Mouse (Mus musculus): Measurements from ENCODE around the gene Zfp536.

Zfp536 gene

DNA sequence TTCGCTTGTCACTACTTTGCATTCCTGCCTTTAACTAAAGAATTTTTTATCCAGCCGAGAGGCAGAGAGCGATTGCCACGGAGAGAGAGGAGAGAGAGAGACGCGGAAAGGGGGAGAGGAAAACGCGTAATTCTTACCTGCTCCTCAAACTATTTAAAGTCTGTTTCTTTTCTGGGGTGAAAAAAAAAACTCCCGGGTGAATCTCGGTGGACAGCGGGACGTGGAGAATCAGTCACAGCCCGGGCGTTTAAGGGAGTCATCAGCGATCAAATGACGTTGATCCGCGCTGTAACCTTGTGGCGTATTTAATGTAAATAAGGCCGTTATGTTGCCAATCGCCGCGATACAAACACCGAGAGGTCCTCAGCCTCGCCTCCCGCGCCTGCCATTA is at the start of gene Zfp536:
TSS of gene Zfp536 (minus strand) at position 330 of the 391 bp plus-strand sequence.
- DNase-seq (ENCODE audit: extremely low spot score): no peak

DNA sequence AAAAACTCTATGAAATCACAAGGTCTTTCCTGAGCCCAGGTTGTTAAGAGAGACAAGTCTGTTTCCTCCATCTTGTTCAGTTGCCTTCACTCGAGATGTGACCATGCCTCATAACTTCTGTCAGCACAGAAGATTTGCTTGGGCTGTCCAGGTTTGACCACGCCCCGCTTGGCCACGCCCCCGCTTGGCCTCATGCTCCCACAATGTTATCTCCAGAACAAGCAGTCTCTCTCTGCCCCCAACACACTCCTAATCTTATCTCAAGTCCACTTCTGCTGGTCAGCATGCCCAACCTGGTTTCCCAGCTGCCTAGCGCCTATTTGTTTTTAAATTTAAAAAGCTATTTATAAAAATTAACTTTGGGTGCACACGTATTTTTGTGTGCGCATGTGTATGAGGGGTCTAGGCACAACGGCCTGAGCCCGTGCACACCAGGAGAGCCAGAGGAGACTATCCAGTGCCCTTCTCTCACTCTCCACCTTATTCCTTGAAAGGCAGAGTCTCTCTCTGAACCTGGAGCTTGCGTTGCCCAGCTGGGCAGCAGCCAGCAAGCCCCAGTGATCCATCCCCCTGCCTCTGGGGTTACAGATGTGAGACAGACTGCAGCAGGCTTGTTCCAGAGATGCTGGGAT is 47.3 kb upstream of the Zfp536 start:
- no peak for DNase-seq (ENCODE audit: extremely low spot score)

DNA sequence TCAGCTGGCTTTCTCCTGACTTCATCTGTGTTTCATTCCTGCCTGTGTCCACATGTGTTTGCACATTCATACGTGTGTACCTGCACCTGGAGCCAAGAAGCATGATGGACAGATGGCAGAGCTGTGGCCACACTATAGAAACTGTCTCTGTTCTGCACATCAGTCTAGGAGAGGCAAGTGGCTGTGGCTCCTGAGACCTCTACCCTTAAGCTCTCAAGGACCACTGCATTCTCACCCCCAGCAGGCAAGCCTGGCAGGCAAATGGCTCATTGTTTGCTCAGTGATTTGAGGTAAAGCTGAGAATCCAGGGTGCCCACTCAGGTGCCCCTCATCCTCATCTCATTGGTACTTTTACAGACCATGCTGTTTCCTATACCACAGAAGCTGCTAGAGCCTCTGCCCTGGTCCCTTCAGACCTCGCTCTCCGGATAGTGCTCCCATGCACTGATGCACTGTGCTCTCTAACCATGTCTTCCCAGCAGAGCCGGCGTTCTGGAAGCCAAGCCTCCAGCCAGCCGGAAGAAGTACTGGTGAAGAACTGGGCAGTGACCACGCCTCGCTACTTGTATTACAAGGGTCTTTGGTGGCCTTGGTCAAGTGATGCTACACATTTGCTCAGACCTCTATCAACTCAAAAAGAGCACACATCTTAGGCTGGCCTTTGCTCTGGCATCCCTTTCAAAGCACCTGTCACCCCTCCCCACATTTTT is 45.3 kb upstream of the Zfp536 start:
- DNase-seq (ENCODE audit: extremely low spot score): no peak

DNA sequence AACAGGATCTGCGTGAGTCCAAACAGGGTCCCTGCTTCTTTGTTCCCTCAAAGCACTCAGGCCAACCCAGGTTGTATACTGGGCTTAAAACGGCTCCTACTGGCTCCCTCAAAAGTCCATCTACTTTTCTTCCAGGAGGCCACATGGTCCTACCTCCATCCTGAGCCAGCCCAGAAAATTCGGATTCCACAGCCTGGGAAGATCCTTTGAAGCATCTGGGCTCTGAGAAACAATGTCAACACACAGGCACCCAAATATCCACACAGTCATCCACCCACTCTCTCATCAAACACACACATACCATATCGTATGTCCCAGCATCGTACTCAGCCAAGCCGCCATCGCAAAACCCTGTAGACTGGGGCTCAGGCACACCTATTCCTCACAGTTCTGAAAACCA is 43.5 kb upstream of the Zfp536 start:
- no peak for DNase-seq (ENCODE audit: extremely low spot score)

DNA sequence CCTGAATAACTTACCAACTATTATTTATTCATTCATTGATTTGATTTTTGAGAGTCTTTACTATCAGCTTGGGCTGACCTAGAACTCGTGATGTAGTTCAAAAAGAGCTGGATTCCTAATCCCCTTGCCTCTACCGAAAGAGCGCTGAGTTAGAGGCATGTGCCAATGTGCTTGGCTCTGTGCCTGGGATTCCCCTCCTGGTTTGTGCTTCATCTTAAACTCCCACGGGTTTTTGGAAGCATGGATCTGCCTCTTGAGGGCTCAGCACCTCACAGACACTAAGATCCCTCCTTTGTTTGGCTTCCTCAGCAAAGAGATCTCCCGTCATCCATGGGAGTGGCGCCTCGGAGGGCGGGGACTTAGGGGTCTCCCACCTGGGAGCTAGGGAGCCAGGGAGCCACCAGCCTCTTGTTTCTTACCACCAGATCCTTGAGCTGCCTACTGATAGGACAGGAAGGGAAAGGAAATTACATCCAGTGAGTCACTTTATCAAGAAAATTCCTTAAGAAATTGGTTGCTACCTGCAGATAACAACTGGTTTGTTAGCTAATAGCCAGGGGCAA is 41.5 kb upstream of the Zfp536 start:
- DNase-seq (ENCODE audit: extremely low spot score): no peak

DNA sequence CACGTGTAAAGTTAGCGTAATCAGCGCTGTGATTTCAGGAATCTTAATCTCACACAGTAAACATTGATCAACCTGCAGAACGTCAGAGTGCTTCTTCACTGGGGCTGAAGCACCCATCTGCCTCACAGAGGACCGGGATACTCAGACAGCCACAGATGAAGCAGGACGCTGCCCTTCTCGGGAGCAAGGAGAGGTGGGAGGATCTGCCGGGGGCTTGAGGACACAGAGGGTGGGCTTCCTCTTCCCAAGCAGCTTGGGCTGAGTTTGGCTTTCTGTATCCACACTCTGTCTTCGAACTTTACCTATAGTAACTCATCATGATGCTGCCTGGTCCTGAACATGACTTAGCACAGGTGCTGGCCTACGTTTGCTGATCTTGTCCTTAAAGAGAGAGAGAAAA is 40.2 kb upstream of the Zfp536 start:
- DNase-seq (ENCODE audit: extremely low spot score): no peak

DNA sequence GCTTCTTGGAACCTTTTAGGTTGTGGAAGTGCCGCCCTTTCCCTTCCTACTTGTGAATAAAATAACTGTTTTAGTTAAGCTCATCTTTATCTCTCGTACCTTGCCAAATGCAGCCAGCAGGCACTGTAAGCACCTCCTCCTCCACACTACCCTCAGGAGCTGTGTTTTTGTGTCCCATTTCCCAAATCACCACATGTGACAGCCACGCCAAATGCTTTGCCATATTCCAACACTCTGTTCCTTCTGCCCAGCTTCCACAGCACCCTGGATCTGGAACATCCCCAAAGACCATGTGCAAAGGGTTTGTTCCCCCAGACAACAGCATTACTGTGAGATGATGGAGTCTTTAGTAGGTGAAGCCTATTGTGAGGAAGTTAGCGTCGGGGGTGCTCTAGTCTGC is 36.5 kb upstream of the Zfp536 start:
- DNase-seq (ENCODE audit: extremely low spot score): no peak

DNA sequence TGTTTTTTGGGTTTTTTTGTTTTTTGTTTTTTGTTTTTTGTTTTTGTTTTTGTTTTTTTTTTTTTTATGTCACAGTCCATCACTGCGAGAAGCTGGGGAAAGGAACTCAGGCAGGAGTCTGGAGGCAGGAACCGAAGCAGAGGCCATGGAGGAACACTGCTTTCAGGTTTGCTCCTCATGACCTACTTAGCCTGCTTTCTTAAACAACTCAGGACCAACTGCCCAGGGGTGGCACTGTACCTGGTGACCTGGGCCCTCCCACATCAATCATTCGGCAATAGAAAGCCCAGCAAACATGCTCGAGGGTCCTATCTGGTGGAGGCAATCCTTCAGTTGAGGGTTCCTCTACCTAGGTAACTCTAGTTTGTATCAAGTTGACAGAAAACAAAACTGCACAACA is 35.6 kb upstream of the Zfp536 start:
- no peak for DNase-seq (ENCODE audit: extremely low spot score)

DNA sequence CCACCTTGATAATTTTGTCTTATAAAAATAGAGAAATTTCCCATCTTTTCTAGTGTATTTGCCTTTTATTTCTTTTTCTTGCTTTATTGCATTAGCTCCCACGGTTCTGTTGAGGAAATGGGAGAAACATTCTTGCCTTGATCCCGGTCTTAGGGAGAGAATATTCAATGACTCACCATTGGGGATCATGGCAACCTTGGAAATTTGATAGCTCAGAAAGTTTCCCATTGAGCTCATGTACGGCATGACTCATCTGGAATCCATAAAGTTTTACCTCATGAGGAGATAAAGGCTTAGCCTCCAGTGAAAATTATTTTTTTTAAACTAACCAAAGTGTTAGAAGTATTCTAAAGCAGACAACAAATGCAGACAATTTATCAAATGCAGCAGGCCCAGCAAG is 27.7 kb upstream of the Zfp536 start:
- no peak for DNase-seq (ENCODE audit: extremely low spot score)

DNA sequence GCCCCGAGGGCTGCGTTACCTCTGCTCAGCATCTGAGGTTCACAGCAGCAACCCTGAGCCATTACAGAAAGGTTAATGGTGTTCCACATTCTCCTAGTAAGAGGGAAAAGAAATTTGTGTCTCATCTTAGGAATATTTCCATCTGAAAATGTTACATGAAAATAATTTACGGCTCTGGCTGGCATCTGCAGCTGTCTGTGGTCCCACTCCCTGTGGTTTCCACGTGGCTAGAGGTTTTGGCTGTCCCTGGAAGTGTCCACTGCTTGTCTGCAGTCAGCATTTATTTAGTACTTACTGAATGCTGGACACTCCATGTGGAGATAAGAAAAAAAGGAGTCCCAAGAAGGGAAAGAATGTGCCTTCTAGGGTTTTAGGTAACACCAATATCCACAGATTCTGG is 15.3 kb upstream of the Zfp536 start:
- no peak for DNase-seq (ENCODE audit: extremely low spot score)

DNA sequence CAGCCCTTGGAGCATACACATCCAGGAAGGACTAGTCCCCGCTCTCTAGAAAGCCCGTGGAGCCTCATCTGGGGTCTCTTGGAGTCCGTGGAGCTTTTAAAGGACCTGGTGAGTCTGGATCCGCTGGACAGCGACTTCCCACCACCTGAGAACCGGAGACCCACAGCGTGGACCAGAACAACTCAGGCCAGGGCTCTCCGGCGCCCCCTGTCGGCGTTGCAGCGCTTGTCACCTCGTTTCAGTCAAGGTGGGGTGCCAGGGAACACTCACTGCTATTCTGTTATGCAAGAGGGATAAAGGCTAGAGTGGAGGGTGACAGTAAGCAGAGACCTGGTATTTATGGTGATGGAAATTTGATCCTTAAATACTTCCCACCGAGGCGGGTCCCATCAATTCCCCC is 2.1 kb upstream of the Zfp536 start:
- DNase-seq (ENCODE audit: extremely low spot score): peak; percentile 71

DNA sequence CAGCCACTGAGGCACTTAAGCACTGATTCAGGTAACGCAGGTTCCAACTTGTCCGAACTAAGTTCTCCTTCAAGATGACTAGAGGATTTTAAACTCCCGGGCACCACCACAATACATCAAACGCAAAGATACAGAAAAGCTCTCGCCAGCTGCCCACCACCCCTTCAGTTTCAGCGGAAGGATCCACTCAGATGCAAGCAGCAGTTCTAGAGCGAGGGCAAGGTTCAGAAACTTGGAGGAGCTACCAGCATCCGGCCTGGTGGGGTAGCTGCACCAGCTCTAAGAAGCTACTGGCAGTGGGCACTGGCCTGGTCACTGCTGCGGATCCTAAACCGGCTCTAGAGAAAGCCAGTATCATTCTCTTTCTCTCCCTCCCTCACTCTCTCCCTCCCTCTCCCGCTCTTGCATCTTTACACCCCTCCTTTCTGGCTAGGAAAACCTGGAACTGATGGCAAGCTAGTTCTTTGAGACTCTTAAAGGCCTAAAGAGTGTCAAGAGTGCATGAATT is 1.1 kb upstream of the Zfp536 start:
- DNase-seq (ENCODE audit: extremely low spot score): peak; percentile 20

DNA sequence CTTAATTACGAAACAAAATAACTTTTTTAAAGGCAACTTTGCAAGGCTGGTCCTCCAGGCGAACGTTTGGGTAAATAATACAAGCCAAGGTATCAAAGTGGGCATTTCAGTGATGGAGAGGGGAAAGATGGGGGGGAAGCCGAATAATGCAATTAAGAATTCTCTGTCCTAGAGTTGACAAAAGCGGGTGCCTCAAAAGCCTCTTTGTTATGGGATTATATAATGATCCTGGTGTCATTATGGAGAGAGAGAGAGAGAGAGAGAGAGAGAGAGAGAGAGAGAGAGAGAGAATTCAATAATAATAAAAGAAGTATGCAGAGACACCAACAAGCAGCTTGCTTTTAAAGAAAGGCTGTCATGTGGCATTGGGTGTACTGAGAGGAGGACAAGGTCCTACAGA is 465 bp upstream of the Zfp536 start:
- peak; percentile 15 for DNase-seq (ENCODE audit: extremely low spot score)

DNA sequence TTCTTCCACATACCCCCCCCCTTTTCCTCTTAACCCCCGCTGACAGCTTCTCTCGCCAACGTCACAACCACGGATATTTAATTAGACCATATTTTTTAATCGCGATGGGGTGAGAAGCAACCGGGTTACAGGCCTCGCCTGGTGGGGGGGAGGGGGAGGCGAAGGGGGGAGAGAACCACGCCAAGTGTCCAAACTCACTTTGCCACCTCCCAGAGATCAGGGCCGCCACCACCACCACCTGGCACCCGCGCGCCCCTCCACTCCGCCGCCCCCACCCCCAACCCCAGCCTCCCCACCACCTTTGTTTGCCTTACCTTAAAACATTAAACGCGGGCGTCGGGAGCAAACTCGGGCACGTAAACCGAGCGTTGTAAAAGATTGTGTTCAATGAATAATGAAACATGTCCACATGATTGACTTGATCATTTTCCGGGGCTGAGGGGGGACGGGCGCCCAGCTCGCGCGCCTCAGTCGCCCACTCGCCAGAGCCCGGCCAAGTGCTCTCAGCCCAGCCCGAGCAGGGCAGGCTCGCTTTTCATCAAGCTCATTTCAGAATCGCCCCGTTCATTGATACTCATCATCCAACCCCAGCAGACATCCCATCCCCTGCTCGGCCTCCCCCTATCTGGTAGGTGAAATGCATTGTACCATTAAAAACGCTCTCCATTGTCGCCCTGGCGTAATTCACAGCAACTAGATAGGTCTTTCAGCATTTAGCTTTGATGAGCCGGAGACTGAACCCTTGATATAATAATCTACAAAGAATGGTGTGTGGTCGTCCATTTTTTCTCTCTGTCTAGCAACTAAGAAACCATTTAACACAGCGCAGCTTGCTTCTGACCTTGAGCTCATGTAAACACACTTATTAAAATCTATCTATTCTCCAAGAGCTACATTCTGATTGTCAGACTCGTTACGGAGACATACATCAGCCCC is 797 bp downstream of the Zfp536 start:
- DNase-seq (ENCODE audit: extremely low spot score): peak; percentile 69

DNA sequence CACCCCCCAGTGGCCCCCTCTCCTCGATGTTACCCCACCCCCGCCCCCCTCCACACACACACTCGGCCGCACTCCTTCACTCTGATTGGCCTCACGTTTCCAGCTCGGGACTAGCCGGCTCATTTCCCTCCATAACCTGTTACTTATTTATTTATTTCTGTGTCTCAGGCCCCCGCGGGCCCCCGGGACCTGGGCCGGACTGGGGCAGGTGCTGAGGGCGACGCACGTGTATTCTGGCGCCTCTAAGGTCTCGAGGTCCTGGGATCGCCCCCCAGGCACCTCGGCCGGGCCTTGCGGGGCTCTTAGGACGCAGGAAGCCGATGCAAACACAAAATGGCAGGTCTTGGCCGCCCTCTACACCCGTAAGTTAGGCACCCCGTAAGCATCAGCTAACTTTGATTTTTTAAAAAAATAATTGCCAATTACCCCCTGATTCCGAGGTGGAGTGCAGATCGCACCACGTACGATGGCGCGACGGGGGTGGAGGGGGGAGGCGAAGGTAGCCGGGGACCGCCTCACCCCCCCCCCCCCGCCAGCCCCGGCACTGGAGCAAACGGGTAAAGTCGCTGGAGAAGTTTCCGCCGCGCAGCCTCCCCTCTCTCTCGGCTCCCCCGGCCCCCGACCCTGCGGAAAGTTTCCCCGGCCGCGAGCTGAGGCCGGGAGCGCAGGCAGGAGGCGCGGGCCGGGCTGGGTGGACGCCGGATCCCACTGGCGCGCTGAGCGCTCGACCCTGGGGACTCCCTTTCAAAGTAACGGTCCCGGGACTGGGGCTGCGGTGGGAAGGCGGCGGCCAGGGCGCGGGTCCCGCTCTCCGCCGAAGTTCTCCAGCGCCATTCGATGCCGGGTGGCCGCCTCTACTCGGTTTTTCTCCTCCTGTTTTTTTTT is 1.7 kb downstream of the Zfp536 start:
- DNase-seq (ENCODE audit: extremely low spot score): peak; percentile 80

DNA sequence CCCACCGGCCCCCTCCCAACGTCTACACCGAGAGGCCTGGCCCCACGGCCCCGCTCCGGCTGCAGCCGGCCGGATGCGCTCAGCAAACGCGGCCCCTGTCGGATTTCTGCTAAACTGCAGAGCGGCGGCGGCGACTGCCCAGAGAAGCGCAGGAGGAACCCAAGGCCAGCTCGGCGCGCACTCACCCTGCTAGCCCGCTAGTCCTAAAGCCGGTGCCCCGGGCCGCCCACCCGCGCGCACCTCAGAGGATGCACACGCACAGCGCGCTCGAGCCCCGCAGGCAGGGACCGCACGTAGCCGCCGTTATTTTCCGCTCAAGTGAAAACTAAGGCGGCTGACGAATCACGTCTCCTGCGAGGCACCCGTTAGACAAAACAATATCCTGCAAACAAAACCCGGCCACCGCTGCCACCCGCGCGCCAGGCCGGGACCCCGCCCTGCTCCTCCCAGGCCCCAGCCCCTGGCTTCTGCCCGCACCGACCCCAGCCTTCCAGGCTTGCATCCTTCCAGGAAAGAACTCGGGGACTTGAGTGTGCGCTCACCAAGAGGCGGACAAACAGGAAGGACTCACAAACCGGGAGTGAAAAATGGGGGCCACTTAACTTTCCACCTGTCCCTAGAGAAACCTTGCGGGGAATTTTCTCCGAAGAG is 2.9 kb downstream of the Zfp536 start:
- peak; percentile 91 for DNase-seq (ENCODE audit: extremely low spot score)

DNA sequence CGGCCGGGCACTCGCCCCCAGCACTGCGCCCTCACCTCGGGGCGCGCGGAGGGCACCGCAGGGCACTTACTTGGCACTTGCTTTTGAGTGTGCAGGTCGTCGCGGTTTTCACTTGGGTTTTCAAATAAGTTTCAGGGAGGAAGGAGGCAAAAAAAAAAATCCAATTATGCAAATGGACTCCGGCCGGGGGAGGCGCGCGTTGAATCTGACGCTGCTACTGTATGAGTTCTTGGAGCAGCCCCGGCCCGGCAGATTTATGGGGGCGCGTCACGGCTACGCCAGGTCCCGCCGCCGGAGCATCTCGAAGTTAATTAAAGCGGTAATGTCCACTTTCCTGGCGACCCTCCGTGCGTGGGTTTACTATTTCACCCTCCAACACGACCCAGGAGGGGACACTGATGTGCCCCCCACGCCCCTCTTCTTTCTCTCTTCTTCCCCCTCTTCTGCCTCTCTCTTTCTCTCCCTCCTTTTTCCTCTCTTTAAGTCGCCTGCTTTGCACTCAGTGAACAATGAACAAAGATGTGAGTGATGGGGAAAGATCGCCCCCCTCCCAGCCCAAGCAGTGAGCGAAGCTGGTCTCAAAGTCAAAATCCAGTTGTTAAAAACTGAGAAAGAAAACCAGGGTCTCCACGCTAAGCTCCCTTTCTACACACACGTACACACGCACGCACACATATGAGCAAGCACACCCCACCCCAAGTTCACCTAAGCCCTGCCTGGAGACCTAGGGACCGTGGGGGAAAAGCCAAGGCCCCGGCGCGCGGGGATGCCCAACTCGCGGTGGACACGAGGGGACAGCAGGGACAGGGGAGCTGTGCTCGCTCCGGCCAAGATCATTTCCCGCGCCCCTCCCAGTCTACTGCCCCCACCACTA is 3.7 kb downstream of the Zfp536 start:
- peak; percentile 51 for DNase-seq (ENCODE audit: extremely low spot score)

DNA sequence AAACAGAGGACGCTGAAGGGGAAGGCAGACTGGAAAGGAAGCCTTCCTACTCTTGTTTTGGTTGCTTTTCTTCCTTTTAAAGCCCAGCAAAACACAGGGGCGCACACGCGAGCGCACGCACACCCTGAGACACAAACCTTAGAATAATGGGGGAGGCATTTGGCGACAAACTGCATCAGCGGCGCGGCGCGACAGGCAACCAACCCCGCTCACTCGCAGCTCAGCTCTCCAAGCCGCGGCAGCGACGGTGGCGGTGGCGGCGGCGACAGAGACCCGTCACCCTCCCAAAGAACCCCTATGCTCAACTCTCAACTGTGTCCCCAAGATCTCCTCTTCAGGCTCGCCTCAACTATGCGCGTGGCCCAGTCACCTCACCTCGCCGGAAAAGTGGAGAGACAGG is 4.4 kb downstream of the Zfp536 start:
- DNase-seq (ENCODE audit: extremely low spot score): peak; percentile 41

DNA sequence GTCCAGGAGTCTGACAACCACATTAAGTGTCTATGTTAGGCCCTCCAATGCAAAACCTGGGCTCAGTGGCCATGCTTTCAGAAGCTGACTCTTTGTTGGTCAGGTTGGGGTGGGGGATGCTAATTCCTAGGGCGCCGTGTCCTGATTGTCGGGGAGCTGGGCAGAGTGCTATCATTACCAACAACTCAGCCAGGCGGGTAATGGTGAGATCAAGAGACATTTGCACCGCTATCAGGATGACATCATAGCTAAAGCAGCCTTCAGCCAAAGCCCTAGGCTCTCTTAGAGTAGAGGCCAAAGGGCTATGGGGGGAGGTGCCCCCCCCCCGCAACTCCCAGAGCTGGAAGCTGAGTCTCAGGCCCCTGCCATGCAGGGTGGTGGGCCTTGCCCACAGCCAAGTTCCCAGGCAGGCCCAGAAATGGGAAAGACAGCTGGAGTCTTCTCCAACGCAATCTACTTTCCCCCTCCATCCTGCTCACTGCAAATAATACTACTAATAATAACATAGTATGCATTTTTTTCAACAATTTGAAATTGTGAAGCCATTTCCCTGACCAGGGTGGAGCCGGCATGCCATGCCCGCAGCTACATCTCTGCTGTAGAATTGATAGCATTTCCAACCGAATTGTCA is 5.0 kb downstream of the Zfp536 start:
- peak; percentile 15 for DNase-seq (ENCODE audit: extremely low spot score)
